Mouse (Mus musculus) cortical plate, adult 2 months (tissue): ENCODE measurements around the gene Chd1.

Source experiments
- CTCF ChIP-seq: fragments of 200-500 bp; IDR thresholded peaks from 2 replicates; pipeline ENCODE4 v1.5.1; 2011; ENCODE audit warnings: mild to moderate bottlenecking, control low read depth, low read length; ENCODE audit not compliant: insufficient read depth; ENCODE audit errors: extremely low read depth
- POLR2A ChIP-seq: fragments of 200-500 bp; IDR thresholded peaks from 2 replicates; pipeline ENCODE4 v1.6.1; 2011; ENCODE audit warnings: mild to moderate bottlenecking, low read length, control low read depth; ENCODE audit not compliant: insufficient read depth; ENCODE audit errors: extremely low read depth

DNA sequence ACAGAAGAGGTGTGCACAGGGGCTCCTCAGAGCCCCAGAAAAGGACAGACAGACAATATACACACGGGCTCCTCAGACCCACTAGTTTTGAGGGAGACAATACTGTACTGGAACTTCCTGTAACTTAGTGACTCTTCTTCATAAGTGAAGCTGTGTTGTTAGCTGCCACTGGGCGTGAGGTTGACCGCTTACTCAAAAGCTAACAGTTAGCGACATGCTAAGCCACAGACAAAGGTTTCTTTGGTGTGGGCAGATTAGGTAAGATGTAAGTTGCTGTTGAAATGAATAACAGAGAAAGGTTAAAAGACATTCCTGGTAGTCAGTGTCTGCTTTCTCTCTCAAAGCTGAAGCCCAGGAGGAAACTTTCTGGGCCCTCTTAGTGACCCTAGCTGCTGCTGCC is 9.7 kb downstream of the Chd1 start:
- TF ChIP-seq CTCF, result no peak
- TF ChIP-seq POLR2A, result no peak
